ENCODE assay signal across 19 mouse cellular contexts in genomic region chr11:76897871-76898270, GRCm38 (mm10). TPM values are rescaled to one million over a fixed set of nuclear protein-coding genes. Genes with fewer than 3 reads are reported as not detected.
DNase-seq lines count a peak whose midpoint lies in the region; ATAC-seq and TF ChIP-seq lines count a peak whose summit lies in the region.
"Had no signal": no experiment of that assay in that cellular context is flagged by ENCODE, and none has a peak within 500 bp of the region (broad histone marks: within the 10 kb centered on the region; RNA-seq: fewer than 3 reads in every experiment).

No protein-coding gene starts in this region.

- WGBS in heart, adult 2 months: 44% methylated on average over 3 of the region's 3 CpGs
- WGBS in lung, embryonic 15.5 days: 41% methylated on average over 3 of the region's 3 CpGs
- 31% methylated on average over 3 of the region's 3 CpGs for WGBS in stomach, postnatal 0 days
- WGBS in forebrain, embryonic 11.5 days: 53% methylated on average over 3 of the region's 3 CpGs

- no peak overlapping the region for H3K9ac ChIP-seq in heart, adult 2 months (ENCODE audit: low read depth, low read length)
- no peak overlapping the region for H3K9ac ChIP-seq in lung, embryonic 15.5 days
- no peak overlapping the region for H3K9ac ChIP-seq in stomach, postnatal 0 days (ENCODE audit: low read length)
- H3K9ac ChIP-seq in forebrain, embryonic 11.5 days (ENCODE audit: low read length): no peak overlapping the region
- H3K9ac ChIP-seq: heart, embryonic 12.5 days; hindbrain, embryonic 13.5 days had no signal

- no peaks in the 10 kb centered on the region for H3K27me3 ChIP-seq in heart, adult 2 months (ENCODE audit: control insufficient read depth, insufficient read depth, low read length)
- no peaks in the 10 kb centered on the region for H3K27me3 ChIP-seq in lung, embryonic 15.5 days
- no peaks in the 10 kb centered on the region for H3K27me3 ChIP-seq in stomach, postnatal 0 days (ENCODE audit: control insufficient read depth, insufficient read depth, low read length)
- no peaks in the 10 kb centered on the region for H3K27me3 ChIP-seq in forebrain, embryonic 11.5 days (ENCODE audit: control insufficient read depth, insufficient read depth, low read length)
- H3K27me3 ChIP-seq: heart, embryonic 12.5 days; hindbrain, embryonic 13.5 days had no signal

- TF ChIP-seq CTCF in heart, adult 2 months (IDR thresholded peaks at IDR 0.05): no peak
- TF ChIP-seq CTCF in stomach, postnatal 0 days (IDR thresholded peaks at IDR 0.05; ENCODE audit: low read depth): no peak

- H3K4me1 ChIP-seq in heart, adult 2 months (ENCODE audit: control insufficient read depth, insufficient read depth, low read length): peaks cover 14% of the 10 kb centered on the region
- peaks cover 54% of the 10 kb centered on the region for H3K4me1 ChIP-seq in lung, embryonic 15.5 days
- H3K4me1 ChIP-seq in brown adipose tissue, adult 24 weeks (ENCODE audit: control insufficient read depth, insufficient read depth, insufficient read length, low read length): peaks cover 17% of the 10 kb centered on the region
- peaks cover 9% of the 10 kb centered on the region; the same call in 1 of the 2 replicates for H3K4me1 ChIP-seq in stomach, postnatal 0 days (replicated peaks; ENCODE audit: control insufficient read depth, insufficient read depth)
- H3K4me1 ChIP-seq in forebrain, embryonic 11.5 days (replicated peaks; ENCODE audit: control insufficient read depth, insufficient read depth, low read length): no peaks in the 10 kb centered on the region
- H3K4me1 ChIP-seq: hindbrain, embryonic 13.5 days had no signal

- H3K79me2 ChIP-seq in heart, adult 2 months (replicated peaks; ENCODE audit: control insufficient read depth, insufficient read depth, low read length): no peaks in the 10 kb centered on the region

- no peak overlapping the region for H3K4me3 ChIP-seq in heart, adult 2 months
- H3K4me3 ChIP-seq in lung, embryonic 15.5 days: no peak overlapping the region
- no peak overlapping the region for H3K4me3 ChIP-seq in brown adipose tissue, adult 24 weeks (ENCODE audit: insufficient read depth, low read depth, low read length)
- H3K4me3 ChIP-seq in stomach, postnatal 0 days (ENCODE audit: low read depth, low read length): no peak overlapping the region
- H3K4me3 ChIP-seq in forebrain, embryonic 11.5 days (ENCODE audit: low read depth, low read length): no peak overlapping the region
- H3K4me3 ChIP-seq: heart, embryonic 12.5 days; hindbrain, embryonic 13.5 days; limb, embryonic 10.5 days had no signal

- H3K9me3 ChIP-seq in lung, embryonic 15.5 days: no peaks in the 10 kb centered on the region
- H3K9me3 ChIP-seq in stomach, postnatal 0 days (ENCODE audit: control insufficient read depth, low read length): no peaks in the 10 kb centered on the region
- no peaks in the 10 kb centered on the region for H3K9me3 ChIP-seq in forebrain, embryonic 11.5 days (ENCODE audit: control insufficient read depth, low read length)
- H3K9me3 ChIP-seq: heart, embryonic 12.5 days; hindbrain, embryonic 13.5 days; limb, embryonic 10.5 days had no signal

- intact Hi-C loops in heart, adult 2 months (cut with DNase I): no loop called here
- intact Hi-C loops in heart, postnatal 10 days (cut with DNase I): loop anchor here (2.0 kb wide), 2 partner anchors 25 to 47 kb away; no protein-coding TSS in a partner anchor

- TF ChIP-seq POLR2A in heart, adult 2 months (IDR thresholded peaks at IDR 0.05; ENCODE audit: insufficient read depth, low read depth, low read length): no peak

- TF ChIP-seq EP300 in heart, adult 2 months (IDR thresholded peaks at IDR 0.05; ENCODE audit: insufficient read depth, low read depth, low read length): no peak
- no peak for TF ChIP-seq EP300 in stomach, postnatal 0 days (optimal IDR thresholded peaks at IDR 0.05)

- no peak overlapping the region for H3K4me2 ChIP-seq in lung, embryonic 15.5 days
- H3K4me2 ChIP-seq in stomach, postnatal 0 days (replicated peaks; ENCODE audit: low read depth): no peak overlapping the region
- no peak overlapping the region for H3K4me2 ChIP-seq in forebrain, embryonic 11.5 days (ENCODE audit: low read depth, low read length, severe bottlenecking)
- H3K4me2 ChIP-seq: heart, embryonic 12.5 days; hindbrain, embryonic 13.5 days had no signal

- no peak for DNase-seq in heart, adult 2 months
- DNase-seq in heart, postnatal 10 days: no peak
- no peak for DNase-seq in lung, postnatal 4 days
- DNase-seq in stomach, postnatal 0 days (ENCODE audit: low spot score): no peak
- DNase-seq in spleen, adult 18-20 months: no peak
- no peak for DNase-seq in forebrain, embryonic 11.5 days (ENCODE audit: low spot score)
- DNase-seq: cerebellum, adult 9-11 months; kidney, adult 18-20 months; right cerebral cortex, adult 18-20 months; thymus, postnatal 36 days had no signal

- no peaks in the 10 kb centered on the region; the same call in 1 of the 2 replicates for H3K36me3 ChIP-seq in heart, adult 2 months (ENCODE audit: control insufficient read depth, insufficient read depth, low read length)
- H3K36me3 ChIP-seq in lung, embryonic 15.5 days: no peaks in the 10 kb centered on the region
- H3K36me3 ChIP-seq in stomach, postnatal 0 days (ENCODE audit: control insufficient read depth, insufficient read depth, low read length): no peaks in the 10 kb centered on the region
- no peaks in the 10 kb centered on the region for H3K36me3 ChIP-seq in forebrain, embryonic 11.5 days (ENCODE audit: control insufficient read depth, insufficient read depth, low read length)
- H3K36me3 ChIP-seq: heart, embryonic 12.5 days; hindbrain, embryonic 13.5 days; limb, embryonic 10.5 days had no signal

- ATAC-seq in lung, embryonic 15.5 days (ENCODE audit: borderline replicate concordance, extremely low read depth, low FRiP score, low TSS enrichment): no peak
- no peak; the same call in 1 of the 2 replicates for ATAC-seq in stomach, postnatal 0 days (ENCODE audit: low FRiP score, low TSS enrichment)
- no peak for ATAC-seq in forebrain, embryonic 11.5 days (replicated peaks; ENCODE audit: low FRiP score)

- H3K27ac ChIP-seq in heart, adult 2 months: peak overlapping the region; percentile 29; the same call in 1 of the 2 replicates
- peak overlapping the region; percentile 77 for H3K27ac ChIP-seq in lung, embryonic 15.5 days
- peak overlapping the region; percentile 57 for H3K27ac ChIP-seq in brown adipose tissue, adult 24 weeks (replicated peaks; ENCODE audit: low read depth, low read length)
- peak overlapping the region; percentile 49 for H3K27ac ChIP-seq in stomach, postnatal 0 days (replicated peaks)
- no peak overlapping the region for H3K27ac ChIP-seq in forebrain, embryonic 11.5 days (ENCODE audit: low read depth, low read length)
- H3K27ac ChIP-seq: hindbrain, embryonic 13.5 days; limb, embryonic 10.5 days; macrophage had no signal

RNA-seq across cellular contexts. Expression of gene Tmigd1, which starts 4.1 kb away (rescaled TPM):
- total RNA-seq in heart, adult 2 months (2021): under 1 TPM; 0.47 to 0.57 TPM
- polyA plus RNA-seq in heart, adult 2 months (2012; rRNA removed): 0.16 and 0.20 TPM in 2 replicates
- total RNA-seq in heart, postnatal 10 days (2021): under 1 TPM; 0.24 to 0.55 TPM
- polyA plus RNA-seq in lung, embryonic 15.5 days (2015; fragmentation: Nextera tagmentation; extraction: Ambion mirVana): 0.14 and 0.24 TPM in 2 replicates
- 1.4 and 1.5 TPM in 2 replicates for polyA plus RNA-seq in brown adipose tissue, adult 24 weeks (2012; ENCODE audit: insufficient read depth, insufficient read length, missing spikeins)
- 1.7 and 1.9 TPM in 2 replicates for polyA plus RNA-seq in stomach, postnatal 0 days (2015; fragmentation: Nextera tagmentation; extraction: Ambion mirVana)
- polyA plus RNA-seq in forebrain, embryonic 11.5 days (2014; fragmentation: Nextera tagmentation; extraction: Ambion mirVana): not detected in 2 replicates
- total RNA-seq: layer of hippocampus, postnatal 25 days; neutrophil, adult 5-6 weeks had no signal
- polyA plus RNA-seq: brain, embryonic 14.5 days; heart, embryonic 12.5 days; hindbrain, embryonic 13.5 days; macrophage had no signal

RNA-seq across cellular contexts. Expression of gene Blmh, which starts 26.7 kb away (rescaled TPM):
- total RNA-seq in heart, adult 2 months (2021): 10 to 100 TPM; 27.6 to 32.7 TPM
- polyA plus RNA-seq in heart, adult 2 months (2012; rRNA removed): 12.9 and 18.4 TPM in 2 replicates
- 10 to 100 TPM; 54.8 to 64.8 TPM for total RNA-seq in heart, postnatal 10 days (2021)
- 179 and 181 TPM in 2 replicates for polyA plus RNA-seq in lung, embryonic 15.5 days (2015; fragmentation: Nextera tagmentation; extraction: Ambion mirVana)
- polyA plus RNA-seq in brown adipose tissue, adult 24 weeks (2012; ENCODE audit: insufficient read depth, insufficient read length, missing spikeins): 23.5 and 32.1 TPM in 2 replicates
- polyA plus RNA-seq in stomach, postnatal 0 days (2015; fragmentation: Nextera tagmentation; extraction: Ambion mirVana): 118 TPM in 2 replicates
- polyA plus RNA-seq in forebrain, embryonic 11.5 days (2014; fragmentation: Nextera tagmentation; extraction: Ambion mirVana): 167 and 174 TPM in 2 replicates

RNA-seq across cellular contexts. Expression of gene Cpd, which starts 51.1 kb away (rescaled TPM):
- total RNA-seq in heart, adult 2 months (2021): 10 to 100 TPM; 34.8 to 39.7 TPM
- 16.8 and 34.5 TPM in 2 replicates for polyA plus RNA-seq in heart, adult 2 months (2012; rRNA removed)
- total RNA-seq in heart, postnatal 10 days (2021): 10 to 100 TPM; 66.5 to 71.9 TPM
- 18.4 and 18.7 TPM in 2 replicates for polyA plus RNA-seq in lung, embryonic 15.5 days (2015; fragmentation: Nextera tagmentation; extraction: Ambion mirVana)
- 17.4 and 18.6 TPM in 2 replicates for polyA plus RNA-seq in brown adipose tissue, adult 24 weeks (2012; ENCODE audit: insufficient read depth, insufficient read length, missing spikeins)
- 15.9 and 16.1 TPM in 2 replicates for polyA plus RNA-seq in stomach, postnatal 0 days (2015; fragmentation: Nextera tagmentation; extraction: Ambion mirVana)
- 14.3 and 15.6 TPM in 2 replicates for polyA plus RNA-seq in forebrain, embryonic 11.5 days (2014; fragmentation: Nextera tagmentation; extraction: Ambion mirVana)
